Mouse (Mus musculus) thymus, adult 2 months (tissue): ENCODE data around the gene Lrrc51. TPM values are rescaled to one million over a fixed set of nuclear protein-coding genes. Genes with fewer than 3 reads are reported as not detected.
"Not testable (repeated sequence)": the region's sequence is repeated elsewhere in the genome, so short reads cannot be mapped to it uniquely, and the experiment has no call there.

Source experiments
- DNase-seq: peaks from one replicate; pipeline ENCODE4 v3.0.0; 2021
- H3K27ac ChIP-seq: fragments of 200-500 bp; 2 replicates; pipeline ENCODE4 v1.5.1; 2012; ENCODE audit warnings: low read length, control low read depth; ENCODE audit not compliant: control insufficient read depth, insufficient read depth
- H3K27me3 ChIP-seq: fragments of 200-500 bp; 2 replicates; pipeline ENCODE4 v1.6.1; 2012; ENCODE audit warnings: mild to moderate bottlenecking, low read length, moderate library complexity, mixed read lengths; ENCODE audit not compliant: control insufficient read depth, insufficient read depth
- H3K36me3 ChIP-seq: fragments of 200-500 bp; 2 replicates; pipeline ENCODE4 v1.6.1; 2012; ENCODE audit warnings: mild to moderate bottlenecking, low read length, moderate library complexity; ENCODE audit not compliant: control insufficient read depth, insufficient read depth
- H3K4me1 ChIP-seq: fragments of 200-500 bp; replicated peaks from 2 replicates; pipeline ENCODE4 v1.6.1; 2012; ENCODE audit warnings: low read length; ENCODE audit not compliant: control insufficient read depth, insufficient read depth
- H3K4me3 ChIP-seq: fragments of 200-500 bp; 2 replicates; pipeline ENCODE4 v1.5.1; 2012; ENCODE audit warnings: mild to moderate bottlenecking, low read length, control low read depth, moderate library complexity; ENCODE audit not compliant: control insufficient read depth, insufficient read depth
- CTCF ChIP-seq: fragments of 200-500 bp; IDR thresholded peaks from 2 replicates; pipeline ENCODE4 v1.5.1; 2012; ENCODE audit warnings: mild to moderate bottlenecking, control low read depth, low read length, moderate library complexity, borderline replicate concordance; ENCODE audit not compliant: control insufficient read depth, poor library complexity, insufficient read depth; ENCODE audit errors: extremely low read depth
- POLR2A ChIP-seq: fragments of 200-500 bp; IDR thresholded peaks from 2 replicates; pipeline ENCODE4 v1.6.1; 2012; ENCODE audit warnings: mild to moderate bottlenecking, low read length, control low read depth, moderate library complexity; ENCODE audit not compliant: control insufficient read depth, poor library complexity, insufficient read depth; ENCODE audit errors: extremely low read depth
- WGBS: fragments of 180-500 bp; shearing (Covaris S2); methylation state at CpG from one replicate; pipeline ENCODE4 v1.1.7; 2018; 5-methylcytosine and 5-hydroxymethylcytosine counted together
- polyA plus RNA-seq: library from polyadenylated mRNA; depleted of rRNA; stranded (reverse); fragments of >200 nt; gene quantifications from 2 replicates; pipeline ENCODE4 v1.2.3, GENCODE M21; 2012

The Lrrc51 gene
- polyA plus RNA-seq, 1 experiment = 6.2 TPM

- 93% methylated on average over 5 of the region's 5 CpGs for whole genome bisulfite sequencing
- Histone ChIP-seq H3K4me3 (no peak overlapping the region), H3K27me3 (no peaks in the 10 kb centered on the region), H3K27ac (no peak overlapping the region), H3K36me3 (no peaks in the 10 kb centered on the region), H3K4me1 (peaks cover 4% of the 10 kb centered on the region; the same call in 1 of the 2 replicates)
- TF ChIP-seq CTCF (no peak), POLR2A (no peak)
- DNase-seq = no peak
Observed at GRCm38 (mm10) chr7:101956911-101957310, 23.2 kb upstream of the Lrrc51 start.

DNA sequence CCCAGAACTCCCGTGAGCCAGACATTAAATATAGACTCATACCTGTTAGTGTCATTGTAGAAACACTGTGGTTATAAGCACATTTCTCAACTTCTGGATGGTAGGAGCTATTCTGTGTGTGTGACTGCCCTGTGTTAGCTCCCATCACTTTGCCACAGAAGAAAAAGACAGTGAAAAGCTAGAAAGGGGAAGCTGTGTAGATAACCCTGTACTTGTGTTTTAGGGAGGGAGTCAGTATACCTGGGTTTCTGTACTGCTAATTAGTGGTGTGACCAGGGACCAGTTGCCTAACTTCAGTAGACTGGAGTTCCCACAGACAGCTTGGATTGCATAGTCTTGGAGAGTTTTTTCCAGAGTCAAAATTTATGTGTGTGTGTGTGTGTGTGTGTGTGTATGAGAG, 22.8 kb upstream of the Lrrc51 start:
- no peak for DNase-seq
- H3K4me3 ChIP-seq = no peak overlapping the region
- no peak overlapping the region for H3K27ac ChIP-seq
- H3K4me1 ChIP-seq = peaks cover 4% of the 10 kb centered on the region; the same call in 1 of the 2 replicates
- WGBS = 83% methylated on average over 1 of the region's 1 CpGs
- no peak for TF ChIP-seq POLR2A
- no peak for TF ChIP-seq CTCF
- no peaks in the 10 kb centered on the region for H3K36me3 ChIP-seq
- no peaks in the 10 kb centered on the region for H3K27me3 ChIP-seq

- Histone ChIP-seq H3K4me1 (peaks cover 4% of the 10 kb centered on the region; the same call in 1 of the 2 replicates), H3K4me3 (no peak overlapping the region), H3K27me3 (no peaks in the 10 kb centered on the region), H3K27ac (no peak overlapping the region), H3K36me3 (no peaks in the 10 kb centered on the region)
- WGBS = 82% methylated on average over 4 of the region's 4 CpGs
- TF ChIP-seq CTCF = no peak
- TF ChIP-seq POLR2A = no peak
- DNase-seq = no peak
Observed at GRCm38 (mm10) chr7:101955862-101956261, 22.2 kb upstream of the Lrrc51 start.

DNA sequence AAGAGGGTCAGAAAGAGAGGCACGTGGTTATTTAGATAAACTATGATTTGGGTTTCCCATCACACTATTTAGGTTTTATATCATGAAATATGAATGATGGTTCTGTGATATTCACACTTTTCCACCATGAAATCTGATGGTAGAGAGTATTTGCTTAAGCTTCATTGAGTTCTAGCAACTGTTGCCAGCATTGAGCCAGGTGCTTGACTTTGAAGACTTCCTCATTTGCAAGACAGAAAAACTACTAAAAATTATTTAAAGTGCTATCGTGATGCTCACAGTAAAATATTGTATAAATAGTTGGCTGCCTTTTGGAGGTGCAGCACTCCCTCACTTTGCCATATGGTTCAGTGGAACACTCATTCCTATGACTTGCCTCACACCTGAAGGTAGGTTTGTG, 21.6 kb upstream of the Lrrc51 start:
- H3K27me3 ChIP-seq = no peaks in the 10 kb centered on the region
- no peaks in the 10 kb centered on the region for H3K36me3 ChIP-seq
- peaks cover 4% of the 10 kb centered on the region; the same call in 1 of the 2 replicates for H3K4me1 ChIP-seq
- H3K27ac ChIP-seq = no peak overlapping the region
- no peak for TF ChIP-seq CTCF
- no peak for TF ChIP-seq POLR2A
- 41% methylated on average over 2 of the region's 2 CpGs for WGBS
- DNase-seq = no peak
- H3K4me3 ChIP-seq = no peak overlapping the region

GRCm38 (mm10) chr7:101954163-101954562, 20.5 kb upstream of the Lrrc51 start:
- no peak overlapping the region for H3K4me3 ChIP-seq
- 33% methylated on average over 2 of the region's 2 CpGs for WGBS
- no peaks in the 10 kb centered on the region for H3K27me3 ChIP-seq
- H3K36me3 ChIP-seq = no peaks in the 10 kb centered on the region
- DNase-seq = no peak
- H3K27ac ChIP-seq = no peak overlapping the region
- no peak for TF ChIP-seq POLR2A
- TF ChIP-seq CTCF = no peak
- peaks cover 4% of the 10 kb centered on the region; the same call in 1 of the 2 replicates for H3K4me1 ChIP-seq

GRCm38 (mm10) chr7:101952098-101952497, 18.4 kb upstream of the Lrrc51 start:
- 12% methylated on average over 2 of the region's 2 CpGs for WGBS
- no peak for DNase-seq
- no peak for TF ChIP-seq CTCF
- no peak for TF ChIP-seq POLR2A
- no peak overlapping the region for H3K27ac ChIP-seq
- H3K27me3 ChIP-seq = no peaks in the 10 kb centered on the region
- H3K36me3 ChIP-seq = no peaks in the 10 kb centered on the region
- peaks cover 4% of the 10 kb centered on the region; the same call in 1 of the 2 replicates for H3K4me1 ChIP-seq
- H3K4me3 ChIP-seq = no peak overlapping the region

DNA sequence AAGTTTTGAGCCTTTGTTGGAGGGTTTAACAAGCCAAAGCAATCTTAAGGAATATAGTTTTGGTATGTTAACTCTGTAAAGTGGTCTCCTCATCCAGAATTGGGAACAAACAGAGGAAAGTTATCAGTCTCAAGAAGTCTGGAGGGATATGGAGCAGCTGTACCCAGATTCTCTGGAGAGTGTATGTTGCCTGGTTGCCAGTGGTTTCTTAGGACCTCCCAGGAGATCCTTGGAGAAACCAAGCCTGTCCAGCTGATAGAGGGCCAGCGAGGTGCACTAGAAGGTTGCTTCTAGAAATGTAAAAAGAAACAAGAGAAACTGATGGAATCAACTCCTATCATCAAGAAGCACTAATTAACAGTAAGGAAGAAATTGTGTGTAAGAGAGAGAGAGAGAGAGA, 18.0 kb upstream of the Lrrc51 start:
- Histone ChIP-seq H3K27ac (no peak overlapping the region), H3K36me3 (no peaks in the 10 kb centered on the region), H3K27me3 (no peaks in the 10 kb centered on the region), H3K4me3 (no peak overlapping the region), H3K4me1 (0 out of 2 replicates have a peak, but pooled peaks cover 2% of the 10 kb centered on the region)
- no peak for DNase-seq
- TF ChIP-seq POLR2A = no peak
- no peak for TF ChIP-seq CTCF
- 74% methylated on average over 1 of the region's 1 CpGs for WGBS

DNA sequence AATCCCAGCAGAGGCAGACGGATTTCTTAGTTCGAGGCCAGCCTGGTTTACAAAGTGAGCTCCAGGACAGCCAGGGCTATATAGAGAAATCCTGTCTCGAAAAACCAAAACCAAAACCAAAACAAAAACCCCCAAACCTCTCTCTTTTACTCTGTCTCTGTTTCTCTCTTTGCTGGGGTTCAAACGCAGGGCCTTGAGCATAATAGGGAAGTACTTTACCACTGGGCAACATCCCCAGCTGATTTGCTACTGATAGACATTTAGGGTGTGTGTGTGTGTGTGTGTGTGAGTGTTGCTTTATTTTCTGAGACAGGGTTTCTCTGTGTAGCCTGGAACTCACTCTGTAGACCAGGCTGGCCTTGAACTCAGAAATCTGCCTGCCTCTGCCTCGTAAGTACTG, 15.3 kb upstream of the Lrrc51 start:
- H3K4me1 ChIP-seq, H3K27me3 ChIP-seq, H3K27ac ChIP-seq, H3K36me3 ChIP-seq, DNase-seq, H3K4me3 ChIP-seq: not testable (repeated sequence)
- 43% methylated on average over 5 of the region's 5 CpGs for WGBS
